Mouse (Mus musculus) neural tube, embryonic 15.5 days (tissue): ENCODE measurements around the gene Clk2. TPM values are rescaled to one million over a fixed set of nuclear protein-coding genes. Genes with fewer than 3 reads are reported as not detected.

Source experiments
- polyA plus RNA-seq: library from polyadenylated mRNA; unstranded; fragments of >200 nt; fragmentation: Nextera tagmentation; extraction: Ambion mirVana; gene quantifications from 2 replicates; pipeline ENCODE4 v1.2.1, GENCODE M21; 2015

Clk2 gene
- polyA plus RNA-seq, 1 experiment from 2014 or later = 20.2 TPM

Other genes starting within 250 kb of the Clk2 start
- gene Ash1l, start 214.2 kb upstream of the Clk2 start, polyA plus RNA-seq = 19.1 and 19.4 TPM in 2 replicates
- gene Dap3, start 213.6 kb upstream of the Clk2 start, polyA plus RNA-seq = 144 TPM in 2 replicates
- gene Rusc1, start 71.5 kb upstream of the Clk2 start, polyA plus RNA-seq = 93.2 and 114 TPM in 2 replicates
- gene Gm43738, start 63.7 kb upstream of the Clk2 start, polyA plus RNA-seq = not detected in 2 replicates
- 437 and 499 TPM in 2 replicates for gene Fdps, start 62.8 kb upstream of the Clk2 start, polyA plus RNA-seq
- gene Pklr, start 28.7 kb upstream of the Clk2 start, polyA plus RNA-seq = 0.06 and 1.4 TPM in 2 replicates
- 44.8 and 59.3 TPM in 2 replicates for gene Hcn3, start 4.6 kb upstream of the Clk2 start, polyA plus RNA-seq
- gene Scamp3, start 12.7 kb downstream of the Clk2 start, polyA plus RNA-seq = 163 and 168 TPM in 2 replicates
- gene Fam189b, start 18.3 kb downstream of the Clk2 start, polyA plus RNA-seq = 41.4 and 47.2 TPM in 2 replicates
- gene Gba, start 38.1 kb downstream of the Clk2 start, polyA plus RNA-seq = 45.5 and 47.9 TPM in 2 replicates
- gene Thbs3, start 50.4 kb downstream of the Clk2 start, polyA plus RNA-seq = 38.6 and 48.2 TPM in 2 replicates
- gene Mtx1, start 62.3 kb downstream of the Clk2 start, polyA plus RNA-seq = 159 and 171 TPM in 2 replicates
- 0.56 and 0.79 TPM in 2 replicates for gene Muc1, start 64.3 kb downstream of the Clk2 start, polyA plus RNA-seq
- gene Krtcap2, start 81.2 kb downstream of the Clk2 start, polyA plus RNA-seq = 221 and 222 TPM in 2 replicates
- 63.0 and 76.6 TPM in 2 replicates for gene Trim46, start 81.5 kb downstream of the Clk2 start, polyA plus RNA-seq
- 85.0 and 95.8 TPM in 2 replicates for gene Dpm3, start 94.6 kb downstream of the Clk2 start, polyA plus RNA-seq
- 40.9 and 49.3 TPM in 2 replicates for gene Slc50a1, start 105.8 kb downstream of the Clk2 start, polyA plus RNA-seq
- gene Efna1, start 116.3 kb downstream of the Clk2 start, polyA plus RNA-seq = 9.7 and 16.5 TPM in 2 replicates
- gene Efna3, start 158.2 kb downstream of the Clk2 start, polyA plus RNA-seq = 95.8 and 107 TPM in 2 replicates
- 3.0 and 5.9 TPM in 2 replicates for gene Efna4, start 173.2 kb downstream of the Clk2 start, polyA plus RNA-seq
- gene Adam15, start 185.2 kb downstream of the Clk2 start, polyA plus RNA-seq = 69.9 and 71.9 TPM in 2 replicates
- gene Dcst2, start 197.2 kb downstream of the Clk2 start, polyA plus RNA-seq = 0.18 and 0.26 TPM in 2 replicates
- gene Dcst1, start 200.5 kb downstream of the Clk2 start, polyA plus RNA-seq = 0.86 and 1.2 TPM in 2 replicates
- gene Zbtb7b, start 230.0 kb downstream of the Clk2 start, polyA plus RNA-seq = 0.73 and 1.5 TPM in 2 replicates
- gene Lenep, start 238.0 kb downstream of the Clk2 start, polyA plus RNA-seq = 0.18 and 2.1 TPM in 2 replicates
- 32.7 and 33.1 TPM in 2 replicates for gene Flad1, start 247.1 kb downstream of the Clk2 start, polyA plus RNA-seq